Mouse (Mus musculus) neural tube, embryonic 12.5 days (tissue): ENCODE results near the gene Polr2j. TPM values are rescaled to one million over a fixed set of nuclear protein-coding genes. Genes with fewer than 3 reads are reported as not detected.

Experiments used
- ATAC-seq: fragments of 200-750 bp; cut with Nextera tagmentation; 2 replicates; pipeline ENCODE4 v1.8.0; 2017; ENCODE audit warnings: low read depth, mild to moderate bottlenecking, moderate TSS enrichment, moderate library complexity; ENCODE audit not compliant: low FRiP score
- H3K27ac ChIP-seq: fragments of 300-500 bp; sonication (generic); 2 replicates; pipeline ENCODE4 v1.5.1; 2016
- H3K27me3 ChIP-seq: fragments of 300-500 bp; sonication (generic); replicated peaks from 2 replicates; pipeline ENCODE4 v1.6.1; 2016; ENCODE audit warnings: mild to moderate bottlenecking
- H3K36me3 ChIP-seq: fragments of 300-500 bp; sonication (generic); 2 replicates; pipeline ENCODE4 v1.6.1; 2016; ENCODE audit warnings: mild to moderate bottlenecking
- H3K4me1 ChIP-seq: fragments of 300-500 bp; sonication (generic); 2 replicates; pipeline ENCODE4 v1.6.1; 2016
- H3K4me2 ChIP-seq: fragments of 300-500 bp; sonication (generic); replicated peaks from 2 replicates; pipeline ENCODE4 v1.6.1; 2016; ENCODE audit warnings: mild to moderate bottlenecking
- H3K4me3 ChIP-seq: fragments of 300-500 bp; sonication (generic); 2 replicates; pipeline ENCODE4 v1.5.1; 2016
- H3K9ac ChIP-seq: fragments of 300-500 bp; sonication (generic); 2 replicates; pipeline ENCODE4 v1.6.1; 2016; ENCODE audit warnings: mild to moderate bottlenecking
- H3K9me3 ChIP-seq: fragments of 300-500 bp; sonication (generic); 2 replicates; pipeline ENCODE4 v1.6.1; 2016; ENCODE audit warnings: mild to moderate bottlenecking
- WGBS: fragments of 180-500 bp; shearing (Covaris S2); methylation state at CpG from one replicate; pipeline ENCODE4 v1.1.7; 2016; 5-methylcytosine and 5-hydroxymethylcytosine counted together
- microRNA-seq: library from miRNA; unstranded; fragments of <30 nt; microRNA quantifications from one replicate; pipeline ENCODE4, GENCODE M21; 2017
- polyA plus RNA-seq: library from polyadenylated mRNA; unstranded; fragments of >200 nt; fragmentation: Nextera tagmentation; extraction: Ambion mirVana; gene quantifications from 2 replicates; pipeline ENCODE4 v1.2.1, GENCODE M21; 2016

Polr2j gene
- polyA plus RNA-seq, 1 experiment from 2014 or later: 234 TPM

DNA sequence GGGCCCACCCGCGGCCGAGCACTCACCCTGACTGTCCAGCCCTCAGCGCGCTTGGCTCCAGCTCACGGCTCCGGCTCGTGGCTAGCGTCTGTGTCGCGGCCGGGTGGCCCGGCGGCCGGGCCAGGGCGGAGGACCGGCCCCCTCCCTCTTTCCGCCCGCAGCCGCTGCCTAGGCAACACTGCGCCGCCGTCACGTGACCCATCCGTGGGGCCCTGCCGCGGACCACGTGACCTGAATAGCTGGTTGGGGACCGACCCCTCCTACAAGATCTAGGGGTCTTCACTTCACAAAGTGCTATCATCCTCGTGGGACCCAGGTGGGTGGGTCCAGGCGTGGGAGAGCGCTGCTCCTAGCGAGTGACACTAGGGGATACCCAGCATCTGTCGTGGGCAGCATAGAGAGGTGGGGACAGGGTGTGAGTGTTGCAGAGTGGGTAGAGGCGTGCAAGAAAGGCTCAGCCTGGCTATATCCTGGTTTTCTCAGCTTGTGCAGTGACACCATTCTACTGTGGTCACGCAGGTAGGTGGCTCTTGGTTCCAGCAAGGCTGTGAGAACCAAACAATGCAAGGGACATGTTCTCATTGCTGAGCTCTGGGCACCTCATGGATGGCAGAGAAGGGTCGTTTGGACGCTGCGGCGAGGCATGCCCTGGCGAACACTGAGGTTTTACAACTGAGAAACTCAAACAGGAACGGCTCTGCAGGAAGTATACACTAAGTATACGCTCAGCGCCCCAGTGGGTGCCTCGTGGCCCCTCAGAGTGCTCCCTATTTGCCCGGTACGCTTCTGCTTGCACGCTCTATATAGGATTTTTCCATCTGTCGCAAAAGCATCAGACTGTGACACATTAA lies 54.3 kb downstream of the Polr2j start, which contains the start of gene Orai2:
Gene Orai2 (minus strand): TSS at position 202 of the 851 bp plus-strand sequence.
- ATAC-seq: peak; percentile 89

DNA sequence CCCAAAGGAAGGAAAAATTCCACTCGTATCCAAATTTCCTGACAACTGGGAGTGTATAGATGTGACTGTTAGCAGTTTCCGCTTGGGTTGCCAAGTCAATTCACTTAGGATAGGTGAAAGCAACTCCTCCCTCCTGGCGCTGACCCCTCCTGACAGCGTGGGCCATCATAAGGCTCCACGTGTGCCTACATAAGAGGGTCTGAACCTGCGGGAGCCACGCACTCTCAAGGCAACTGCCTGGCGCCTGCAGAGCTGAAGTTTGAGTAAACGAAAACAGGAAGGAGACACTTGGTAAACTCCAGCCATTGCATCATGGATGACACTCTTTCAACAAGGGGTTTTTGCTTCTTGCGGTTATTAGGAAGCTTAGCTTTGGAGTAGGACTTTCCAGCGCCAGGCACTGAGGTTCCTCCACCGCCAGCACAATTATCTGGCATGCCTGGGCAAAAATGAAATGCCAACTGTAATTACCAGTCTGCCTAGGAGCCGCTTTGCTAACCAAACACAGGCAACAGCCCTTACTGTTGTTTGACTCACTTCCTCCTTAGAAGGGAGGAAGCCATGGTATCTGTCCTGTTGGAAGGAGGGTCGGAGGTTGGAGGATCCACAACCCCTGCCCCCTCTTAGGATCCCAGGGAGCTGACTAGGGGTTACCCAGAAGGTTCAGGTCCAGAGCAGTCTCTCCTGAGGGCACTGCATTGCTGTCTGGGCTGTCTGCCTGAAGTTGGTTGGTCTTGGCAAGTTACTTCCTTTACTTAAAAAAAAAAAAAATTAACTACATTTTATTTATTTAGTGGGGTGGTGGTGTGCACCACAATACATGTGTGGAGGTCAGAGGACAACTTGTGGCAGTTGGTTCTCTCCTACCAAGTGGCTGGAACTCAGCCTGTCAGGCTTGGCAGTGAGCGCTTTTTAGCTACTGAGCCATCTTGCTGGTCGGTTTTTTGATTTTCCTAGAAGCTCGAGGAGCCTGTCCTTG lies 55.2 kb downstream of the Polr2j start:
- Histone ChIP-seq H3K9ac (peak overlapping the region; percentile 73; the same call in 1 of the 2 replicates), H3K9me3 (peaks cover 7% of the 10 kb centered on the region; the same call in 1 of the 2 replicates), H3K27me3 (no peaks in the 10 kb centered on the region), H3K36me3 (peaks cover 4% of the 10 kb centered on the region; the same call in 1 of the 2 replicates), H3K4me3 (peak overlapping the region; percentile 59), H3K4me2 (peak overlapping the region; percentile 97), H3K4me1 (peaks cover 10% of the 10 kb centered on the region), H3K27ac (no peak overlapping the region)
- no peak for ATAC-seq
- 41% methylated on average over 17 of the region's 17 CpGs for WGBS

More for the DNA sequence above, 54.3 kb downstream of the Polr2j start, which contains the start of gene Orai2:
- Histone ChIP-seq H3K36me3 (peaks cover 4% of the 10 kb centered on the region; the same call in 1 of the 2 replicates), H3K27ac (no peak within 1 kb of the TSS), H3K9ac (peak within 1 kb of the TSS; percentile 73), H3K4me2 (peak within 1 kb of the TSS; percentile 97), H3K4me3 (peak within 1 kb of the TSS; percentile 59), H3K9me3 (peaks cover 7% of the 10 kb centered on the region; the same call in 1 of the 2 replicates), H3K4me1 (peaks cover 10% of the 10 kb centered on the region), H3K27me3 (no peaks in the 10 kb centered on the region)
- WGBS: 5% methylated on average over 49 of the region's 49 CpGs

Small RNA genes lying within 50 kb of the gene (microRNA-seq; reads per million reads assigned to microRNA genes)
- 0.87 reads per million for gene Mir7035

Other genes starting within 250 kb of the Polr2j start
- 22.3 and 26.5 TPM in 2 replicates for gene Hspb1, start 228.7 kb upstream of the Polr2j start, polyA plus RNA-seq
- 516 and 524 TPM in 2 replicates for gene Ywhag, start 182.0 kb upstream of the Polr2j start, polyA plus RNA-seq
- gene Ssc4d, start 142.1 kb upstream of the Polr2j start, polyA plus RNA-seq: 1.4 and 1.7 TPM in 2 replicates
- gene Zp3, start 136.5 kb upstream of the Polr2j start, polyA plus RNA-seq: 0.15 TPM in 1 of 2 replicates, not detected in the other
- 29.5 and 31.7 TPM in 2 replicates for gene Dtx2, start 121.8 kb upstream of the Polr2j start, polyA plus RNA-seq
- 0.10 and 0.19 TPM in 2 replicates for gene Upk3b, start 78.1 kb upstream of the Polr2j start, polyA plus RNA-seq
- gene Upk3bl, start 62.1 kb upstream of the Polr2j start, polyA plus RNA-seq: 1.4 and 2.1 TPM in 2 replicates
- gene Rasa4, start 32.7 kb upstream of the Polr2j start, polyA plus RNA-seq: 10.8 and 11.0 TPM in 2 replicates
- 37.6 and 37.7 TPM in 2 replicates for gene Lrwd1, start 19.4 kb downstream of the Polr2j start, polyA plus RNA-seq
- gene Alkbh4, start 19.5 kb downstream of the Polr2j start, polyA plus RNA-seq: 23.8 and 24.6 TPM in 2 replicates
- 18.6 and 18.9 TPM in 2 replicates for gene Orai2, start 54.1 kb downstream of the Polr2j start, polyA plus RNA-seq
- 65.1 and 78.9 TPM in 2 replicates for gene Prkrip1, start 82.3 kb downstream of the Polr2j start, polyA plus RNA-seq
- gene Sh2b2, start 129.9 kb downstream of the Polr2j start, polyA plus RNA-seq: 28.0 and 29.2 TPM in 2 replicates